8 mouse cellular contexts compared by ENCODE assay signal in genomic region chr2:35661454-35662000, GRCm38 (mm10).
DNase-seq lines count a peak whose midpoint lies in the region; ATAC-seq and TF ChIP-seq lines count a peak whose summit lies in the region.

No protein-coding gene starts in this region.

- WGBS in embryonic facial prominence, embryonic 13.5 days: under 1% methylated on average over 42 of the region's 51 CpGs
- WGBS in heart, postnatal 0 days: 1% methylated on average over 39 of the region's 51 CpGs

- H3K36me3 ChIP-seq in embryonic facial prominence, embryonic 13.5 days: peaks cover 3% of the 10 kb centered on the region; the same call in 1 of the 2 replicates
- H3K36me3 ChIP-seq in heart, postnatal 0 days (replicated peaks; ENCODE audit: control insufficient read depth, insufficient read depth, low read length): peaks cover 4% of the 10 kb centered on the region; the same call in 1 of the 2 replicates

- peaks cover 69% of the 10 kb centered on the region for H3K4me1 ChIP-seq in embryonic facial prominence, embryonic 13.5 days
- peaks cover 34% of the 10 kb centered on the region for H3K4me1 ChIP-seq in heart, postnatal 0 days (ENCODE audit: control insufficient read depth, insufficient read depth)

- DNase-seq in 416B (ENCODE audit: low read depth) (peak; percentile 86), MN1 (ENCODE audit: low spot score) (peak; percentile 58)
- no peak for DNase-seq in heart, postnatal 0 days (ENCODE audit: low spot score)
- DNase-seq in kidney, postnatal 10 days: peak; percentile 84
- DNase-seq in lung, postnatal 10 days: peak; percentile 81
- DNase-seq in ovary, postnatal 36 days (ENCODE audit: low spot score): peak; percentile 66
- DNase-seq in urinary bladder, postnatal 36 days (ENCODE audit: low spot score in 2 of 2): peak; percentile 48 to 70

- H3K9ac ChIP-seq in embryonic facial prominence, embryonic 13.5 days: peak overlapping the region; percentile 85
- H3K9ac ChIP-seq in heart, postnatal 0 days (replicated peaks; ENCODE audit: low read depth, low read length): peak overlapping the region; percentile 69

- no peak for TF ChIP-seq EP300 in heart, postnatal 0 days (IDR thresholded peaks at IDR 0.05; ENCODE audit: low read depth)

- peak overlapping the region; percentile 86 for H3K27ac ChIP-seq in embryonic facial prominence, embryonic 13.5 days
- H3K27ac ChIP-seq in heart, postnatal 0 days (ENCODE audit: low read depth): peak overlapping the region; percentile 12; the same call in 1 of the 2 replicates

- no peaks in the 10 kb centered on the region for H3K27me3 ChIP-seq in embryonic facial prominence, embryonic 13.5 days
- H3K27me3 ChIP-seq in heart, postnatal 0 days (ENCODE audit: control insufficient read depth, insufficient read depth, low read length): no peaks in the 10 kb centered on the region

- peak; percentile 22; the same call in 1 of the 2 replicates for ATAC-seq in embryonic facial prominence, embryonic 13.5 days (ENCODE audit: insufficient number of reproducible peaks, insufficient read depth, low FRiP score, low TSS enrichment, low read depth)
- peak; percentile 37 for ATAC-seq in heart, postnatal 0 days (ENCODE audit: insufficient read depth, low read depth)

- H3K4me2 ChIP-seq in embryonic facial prominence, embryonic 13.5 days: peak overlapping the region; percentile 93
- peak overlapping the region; percentile 83 for H3K4me2 ChIP-seq in heart, postnatal 0 days (ENCODE audit: low read depth, low read length)

- H3K4me3 ChIP-seq in embryonic facial prominence, embryonic 13.5 days: peak overlapping the region; percentile 85
- H3K4me3 ChIP-seq in heart, postnatal 0 days (ENCODE audit: low read depth, low read length): peak overlapping the region; percentile 65

- no peaks in the 10 kb centered on the region for H3K9me3 ChIP-seq in embryonic facial prominence, embryonic 13.5 days
- no peaks in the 10 kb centered on the region for H3K9me3 ChIP-seq in heart, postnatal 0 days (replicated peaks; ENCODE audit: control insufficient read depth, low read length)

- TF ChIP-seq CTCF in heart, postnatal 0 days (IDR thresholded peaks at IDR 0.05; ENCODE audit: low read depth): no peak
